Mouse (Mus musculus) small intestine, adult 2 months (tissue): ENCODE measurements around the gene Xylt2. TPM values are rescaled to one million over a fixed set of nuclear protein-coding genes. Genes with fewer than 3 reads are reported as not detected.

Source experiments
- H3K27ac ChIP-seq: fragments of 200-500 bp; 2 replicates; pipeline ENCODE4 v1.5.1; 2012; ENCODE audit warnings: low read depth, low read length, control low read depth, inconsistent platforms; ENCODE audit not compliant: insufficient read depth
- H3K27me3 ChIP-seq: fragments of 200-500 bp; 2 replicates; pipeline ENCODE4 v1.6.1; 2012; ENCODE audit warnings: mild to moderate bottlenecking, moderate library complexity, low read length, inconsistent platforms; ENCODE audit not compliant: control insufficient read depth, insufficient read depth
- H3K36me3 ChIP-seq: fragments of 200-500 bp; 2 replicates; pipeline ENCODE4 v1.6.1; 2012; ENCODE audit warnings: mild to moderate bottlenecking, low read length, control low read depth, inconsistent platforms; ENCODE audit not compliant: control insufficient read depth, insufficient read depth
- H3K4me1 ChIP-seq: fragments of 200-500 bp; 2 replicates; pipeline ENCODE4 v1.6.1; 2012; ENCODE audit warnings: low read length, inconsistent platforms, mixed read lengths; ENCODE audit not compliant: control insufficient read depth, insufficient read depth, insufficient read length
- H3K4me3 ChIP-seq: fragments of 200-500 bp; 2 replicates; pipeline ENCODE4 v1.5.1; 2012; ENCODE audit warnings: low read depth, mild to moderate bottlenecking, control low read depth, inconsistent platforms, low read length, moderate library complexity
- CTCF ChIP-seq: fragments of 200-500 bp; IDR thresholded peaks from 2 replicates; pipeline ENCODE4 v1.5.1; 2012; ENCODE audit warnings: low read depth, mild to moderate bottlenecking, control low read depth, inconsistent platforms, low read length, moderate library complexity, mixed read lengths; ENCODE audit not compliant: insufficient replicate concordance, insufficient read length; ENCODE audit errors: extremely low read depth
- POLR2A ChIP-seq: fragments of 200-500 bp; IDR thresholded peaks from 2 replicates; pipeline ENCODE4 v1.6.1; 2012; ENCODE audit warnings: low read depth, mild to moderate bottlenecking, control low read depth, inconsistent platforms, low read length, moderate library complexity
- WGBS: fragments of 180-500 bp; shearing (Covaris S2); methylation state at CpG from one replicate; pipeline ENCODE4 v1.1.7; 2018; 5-methylcytosine and 5-hydroxymethylcytosine counted together
- polyA plus RNA-seq: library from polyadenylated mRNA; depleted of rRNA; stranded (reverse); fragments of >200 nt; gene quantifications from 2 replicates; pipeline ENCODE4 v1.2.3, GENCODE M21; 2012; rRNA removed

Gene Xylt2
- 12.2 and 27.0 TPM in 2 replicates for polyA plus RNA-seq

DNA sequence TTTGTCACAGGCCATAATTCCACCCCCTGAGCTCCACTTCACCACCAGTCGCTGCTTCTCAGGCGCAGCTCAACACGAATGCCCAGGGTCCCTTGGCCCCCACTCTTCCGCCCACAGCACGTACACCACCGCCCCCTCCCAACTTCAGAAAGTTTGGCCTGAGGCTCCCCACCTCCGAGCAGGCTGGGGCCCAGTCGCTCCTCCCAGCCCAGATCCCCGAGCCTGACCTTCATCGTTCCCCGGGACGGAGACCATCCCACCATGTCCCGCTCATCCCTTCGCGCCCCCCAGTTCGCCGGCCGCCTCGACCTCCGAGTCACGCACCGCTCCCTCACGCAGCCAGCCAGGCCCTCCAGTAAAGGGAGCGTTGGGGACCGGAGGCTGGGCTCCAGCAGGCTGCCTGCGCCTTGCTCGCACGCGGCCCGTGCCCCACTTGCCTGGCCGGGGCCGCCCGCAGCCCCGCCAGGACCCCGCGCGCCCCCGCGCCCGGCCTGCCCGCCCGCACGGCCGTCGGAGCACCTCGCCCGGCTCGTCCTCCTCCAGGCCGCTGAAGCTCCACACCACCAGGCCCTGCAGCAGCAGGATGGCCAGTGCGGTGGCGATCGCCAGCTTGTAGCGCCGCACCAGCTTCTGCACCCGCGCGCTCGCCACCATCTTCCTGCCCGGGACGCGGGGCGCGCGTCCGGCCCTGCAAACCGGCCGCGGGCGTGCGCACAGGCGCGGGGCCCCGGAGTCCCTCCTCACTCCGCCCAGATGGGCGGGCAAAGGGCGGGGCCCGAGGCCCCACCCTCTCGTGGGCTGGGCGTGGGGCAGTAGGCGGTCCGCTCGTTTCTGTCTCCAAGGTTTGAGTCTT lies at the start of gene Xylt2:
Gene Xylt2, minus strand, starts transcription at position 762 of the 853 bp plus-strand sequence.
- H3K4me1 ChIP-seq, result peaks cover 17% of the 10 kb centered on the region
- peak within 1 kb of the TSS; percentile 93 for H3K4me3 ChIP-seq
- no peaks in the 10 kb centered on the region for H3K27me3 ChIP-seq
- under 1% methylated on average over 78 of the region's 82 CpGs for WGBS
- no peak within 1 kb of the TSS for H3K27ac ChIP-seq
- TF ChIP-seq CTCF (no peak), POLR2A (peak; percentile 67)
- H3K36me3 ChIP-seq, result no peaks in the 10 kb centered on the region

DNA sequence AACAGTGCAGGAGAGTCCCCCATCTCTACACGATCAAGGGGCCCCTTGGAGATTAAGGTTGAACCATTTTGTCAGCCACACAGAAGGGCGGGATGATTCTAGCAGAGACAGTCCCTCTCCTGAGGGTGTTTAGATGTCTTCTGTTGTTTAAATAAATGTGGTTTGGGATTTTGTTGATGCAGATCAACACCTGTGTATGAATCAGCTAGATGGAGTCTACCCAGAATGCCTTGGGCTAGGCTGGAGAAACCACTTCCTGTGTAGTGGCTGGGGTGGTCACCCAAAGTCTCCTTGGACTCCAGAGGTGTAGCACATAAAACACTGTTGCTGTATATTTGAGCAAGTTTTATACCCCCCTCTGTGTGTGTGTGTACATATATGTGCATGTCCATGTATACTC lies 41.9 kb upstream of the Xylt2 start:
- no peaks in the 10 kb centered on the region for H3K27me3 ChIP-seq
- peaks cover 9% of the 10 kb centered on the region; the same call in 1 of the 2 replicates for H3K4me1 ChIP-seq
- 73% methylated on average over 2 of the region's 2 CpGs for WGBS
- H3K27ac ChIP-seq, result no peak overlapping the region
- TF ChIP-seq POLR2A (no peak), CTCF (no peak)
- H3K4me3 ChIP-seq, result no peak overlapping the region
- H3K36me3 ChIP-seq, result no peaks in the 10 kb centered on the region

- TF ChIP-seq CTCF (no peak), POLR2A (no peak)
- 85% methylated on average over 7 of the region's 7 CpGs for WGBS
- Histone ChIP-seq H3K27me3 (no peaks in the 10 kb centered on the region), H3K4me1 (peaks cover 9% of the 10 kb centered on the region; the same call in 1 of the 2 replicates), H3K4me3 (no peak overlapping the region), H3K27ac (no peak overlapping the region), H3K36me3 (no peaks in the 10 kb centered on the region)
Measured at GRCm38 (mm10) chr11:94718113-94718909, 41.0 kb upstream of the Xylt2 start.

DNA sequence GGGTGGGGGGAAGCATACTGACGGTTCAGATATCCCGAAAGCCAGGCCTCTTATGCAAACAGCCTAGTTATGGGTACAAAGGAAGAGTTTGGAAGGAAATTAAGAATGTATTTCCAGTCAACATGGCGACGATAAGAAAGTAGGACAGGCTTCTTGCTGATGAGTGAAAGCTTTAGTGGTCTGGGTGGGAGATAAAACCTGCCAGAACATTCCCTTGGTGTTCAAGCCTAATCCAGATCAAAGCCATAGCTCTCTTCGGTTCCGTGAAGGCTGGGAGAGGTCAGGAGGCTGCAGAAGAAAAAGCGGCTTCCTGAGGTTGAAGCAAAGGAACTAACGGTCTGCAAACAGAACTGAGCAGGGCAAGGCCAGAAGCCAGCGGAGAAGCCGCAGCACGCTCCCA lies 39.9 kb upstream of the Xylt2 start:
- peaks cover 9% of the 10 kb centered on the region; the same call in 1 of the 2 replicates for H3K4me1 ChIP-seq
- TF ChIP-seq CTCF (no peak), POLR2A (no peak)
- no peak overlapping the region for H3K4me3 ChIP-seq
- H3K36me3 ChIP-seq, result no peaks in the 10 kb centered on the region
- no peak overlapping the region for H3K27ac ChIP-seq
- no peaks in the 10 kb centered on the region for H3K27me3 ChIP-seq
- WGBS, result 28% methylated on average over 11 of the region's 11 CpGs

- Histone ChIP-seq H3K4me1 (peaks cover 9% of the 10 kb centered on the region; the same call in 1 of the 2 replicates), H3K4me3 (no peak overlapping the region), H3K27ac (no peak overlapping the region), H3K27me3 (no peaks in the 10 kb centered on the region), H3K36me3 (no peaks in the 10 kb centered on the region)
- under 1% methylated on average over 9 of the region's 9 CpGs for WGBS
- TF ChIP-seq POLR2A (no peak), CTCF (peak; percentile 78; the same call in 1 of the 2 replicates)
Measured at GRCm38 (mm10) chr11:94716754-94717153, 39.4 kb upstream of the Xylt2 start.

DNA sequence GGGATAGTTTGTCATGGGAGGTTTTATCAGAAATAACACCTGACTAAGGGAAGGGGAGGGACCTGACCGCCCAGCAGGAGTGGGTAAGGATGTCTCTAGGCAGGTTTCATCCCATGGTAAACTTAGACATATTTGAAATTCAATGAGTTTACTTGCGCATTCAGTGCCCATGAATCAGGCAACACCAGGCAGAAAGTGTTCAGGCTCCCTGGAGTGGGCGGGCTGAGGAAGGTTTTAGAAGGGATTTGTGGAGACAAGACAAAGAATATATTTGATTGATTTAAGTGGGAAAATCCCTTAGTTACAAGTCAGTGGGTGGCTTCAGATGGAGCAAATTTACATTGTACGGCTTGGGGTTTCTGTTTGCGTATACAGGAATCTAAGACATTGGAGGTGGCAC lies 38.3 kb upstream of the Xylt2 start:
- WGBS, result 80% methylated on average over 5 of the region's 5 CpGs
- no peak for TF ChIP-seq POLR2A
- no peak for TF ChIP-seq CTCF
- no peaks in the 10 kb centered on the region for H3K36me3 ChIP-seq
- H3K27ac ChIP-seq, result no peak overlapping the region
- no peak overlapping the region for H3K4me3 ChIP-seq
- H3K27me3 ChIP-seq, result no peaks in the 10 kb centered on the region
- peaks cover 9% of the 10 kb centered on the region; the same call in 1 of the 2 replicates for H3K4me1 ChIP-seq

GRCm38 (mm10) chr11:94713246-94713860 lies 36.0 kb upstream of the Xylt2 start:
- Histone ChIP-seq H3K36me3 (no peaks in the 10 kb centered on the region), H3K4me1 (peaks cover 9% of the 10 kb centered on the region; the same call in 1 of the 2 replicates), H3K4me3 (no peak overlapping the region), H3K27ac (no peak overlapping the region), H3K27me3 (no peaks in the 10 kb centered on the region)
- 45% methylated on average over 11 of the region's 11 CpGs for WGBS
- TF ChIP-seq POLR2A (no peak), CTCF (no peak)
